Mouse (Mus musculus): Measurements from ENCODE around the gene B3gnt9.

DNA sequence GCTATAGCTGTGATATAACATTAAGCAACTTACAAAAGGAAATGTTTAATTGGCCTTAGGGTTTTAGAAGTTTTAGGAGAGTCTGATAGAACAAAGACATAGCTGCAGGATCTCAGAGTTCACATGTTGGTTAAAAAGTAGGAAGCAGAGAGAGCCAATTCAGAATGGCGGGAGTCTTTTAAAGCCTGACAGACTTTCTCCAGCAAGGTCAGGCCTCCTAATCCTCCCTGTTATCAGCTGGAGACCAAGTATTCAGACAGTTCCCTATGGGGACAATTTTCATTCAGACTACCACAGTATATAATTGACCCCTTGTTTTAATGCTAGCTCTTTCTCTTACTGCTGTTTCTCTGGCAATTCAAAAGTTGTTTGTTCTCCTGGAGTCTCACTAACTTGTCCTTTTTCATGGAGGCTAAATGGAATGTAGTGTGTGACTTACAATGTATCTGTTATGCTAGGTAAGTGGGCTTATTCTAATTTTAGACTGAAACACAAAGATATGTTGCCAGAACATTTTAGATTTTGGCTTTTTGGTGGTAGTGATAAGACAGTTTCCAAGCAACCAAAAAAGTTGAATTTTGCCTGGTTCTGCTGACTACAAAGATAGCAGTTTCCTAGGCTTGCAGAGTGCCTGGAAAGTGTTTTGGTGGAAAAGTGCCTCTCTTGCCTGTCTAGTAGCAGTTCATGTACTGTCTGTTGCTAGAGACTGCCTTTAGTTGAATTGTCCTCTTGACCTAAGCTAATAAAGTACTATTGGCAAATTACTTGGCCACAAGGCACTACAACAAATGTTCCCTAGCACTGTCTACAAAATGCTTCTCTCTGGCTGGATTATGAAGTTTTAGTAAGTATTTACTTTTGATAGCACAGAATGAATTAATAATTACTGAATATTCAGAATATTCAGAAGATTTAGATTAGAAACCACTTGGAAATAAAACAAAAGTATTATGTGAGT lies 45.5 kb downstream of the B3gnt9 start:
- no peak for TF ChIP-seq CTCF (IDR thresholded peaks at IDR 0.05; ENCODE audit: low read depth)
- no peak for TF ChIP-seq EP300 (optimal IDR thresholded peaks at IDR 0.05)

All from stomach, postnatal 0 days (tissue).